In genomic region chr8:122343341-122343740, GRCm38 (mm10) we compare ENCODE assay signal across 7 mouse cellular contexts. TPM values are rescaled to one million over a fixed set of nuclear protein-coding genes. Genes with fewer than 3 reads are reported as not detected.
DNase-seq lines count a peak whose midpoint lies in the region; ATAC-seq and TF ChIP-seq lines count a peak whose summit lies in the region.

No protein-coding gene starts in this region.

- no peaks in the 10 kb centered on the region for H3K36me3 ChIP-seq in forebrain, embryonic 11.5 days (ENCODE audit: control insufficient read depth, insufficient read depth, low read length)
- no peaks in the 10 kb centered on the region for H3K36me3 ChIP-seq in limb, embryonic 13.5 days
- H3K36me3 ChIP-seq in stomach, embryonic 14.5 days (ENCODE audit: control insufficient read depth, insufficient read depth, low read length), result no peaks in the 10 kb centered on the region

- intact Hi-C loops in left cerebral cortex, adult 2 months (cut with DNase I), result no loop called here

- peaks cover 25% of the 10 kb centered on the region for H3K27me3 ChIP-seq in forebrain, embryonic 11.5 days (ENCODE audit: control insufficient read depth, insufficient read depth, low read length)
- peaks cover 58% of the 10 kb centered on the region for H3K27me3 ChIP-seq in limb, embryonic 13.5 days
- no peaks in the 10 kb centered on the region for H3K27me3 ChIP-seq in stomach, embryonic 14.5 days (ENCODE audit: control insufficient read depth, insufficient read depth, low read length)

- H3K9me3 ChIP-seq in forebrain, embryonic 11.5 days (ENCODE audit: control insufficient read depth, low read length), result no peaks in the 10 kb centered on the region
- H3K9me3 ChIP-seq in limb, embryonic 13.5 days, result no peaks in the 10 kb centered on the region
- no peaks in the 10 kb centered on the region for H3K9me3 ChIP-seq in stomach, embryonic 14.5 days (ENCODE audit: control insufficient read depth, low read depth, low read length)

- DNase-seq in left cerebral cortex, adult 2 months (ENCODE audit: extremely low spot score in 1 of 2, low spot score in 2 of 2), result no peak
- no peak for DNase-seq in left cerebral cortex, adult 18-20 months (ENCODE audit: low spot score in 2 of 2)
- no peak for DNase-seq in forebrain, embryonic 11.5 days (ENCODE audit: low spot score)
- DNase-seq in gastrocnemius, postnatal 10 days, result no peak

- peak overlapping the region; percentile 74 for H3K27ac ChIP-seq in left cerebral cortex, adult 2 months
- H3K27ac ChIP-seq in forebrain, embryonic 11.5 days (ENCODE audit: low read depth, low read length), result no peak overlapping the region
- H3K27ac ChIP-seq in limb, embryonic 13.5 days, result peak overlapping the region; percentile 3; the same call in 1 of the 2 replicates
- H3K27ac ChIP-seq in stomach, embryonic 14.5 days (ENCODE audit: low read length), result no peak overlapping the region

- 3% methylated on average over 11 of the region's 11 CpGs for WGBS in forebrain, embryonic 11.5 days
- 6% methylated on average over 11 of the region's 11 CpGs for WGBS in limb, embryonic 13.5 days
- 7% methylated on average over 11 of the region's 11 CpGs for WGBS in stomach, embryonic 14.5 days

- ATAC-seq in forebrain, embryonic 11.5 days (replicated peaks; ENCODE audit: low FRiP score), result no peak
- no peak for ATAC-seq in limb, embryonic 13.5 days (ENCODE audit: low FRiP score, low read depth)
- ATAC-seq in stomach, embryonic 14.5 days (ENCODE audit: insufficient number of reproducible peaks, insufficient read depth, low FRiP score, low read depth), result no peak
- ATAC-seq in activated CD4-positive, CD25-positive, alpha-beta regulatory T cell, adult 4 months, result no peak

- H3K4me2 ChIP-seq in forebrain, embryonic 11.5 days (ENCODE audit: low read depth, low read length, severe bottlenecking), result peak overlapping the region; percentile 51
- H3K4me2 ChIP-seq in limb, embryonic 13.5 days (replicated peaks), result peak overlapping the region; percentile 69
- H3K4me2 ChIP-seq in stomach, embryonic 14.5 days (replicated peaks; ENCODE audit: low read depth, low read length), result peak overlapping the region; percentile 45

- peak overlapping the region; percentile 49; the same call in 1 of the 2 replicates for H3K9ac ChIP-seq in forebrain, embryonic 11.5 days (ENCODE audit: low read length)
- H3K9ac ChIP-seq in limb, embryonic 13.5 days, result peak overlapping the region; percentile 54
- no peak overlapping the region for H3K9ac ChIP-seq in stomach, embryonic 14.5 days (replicated peaks; ENCODE audit: low read depth, low read length)

- no peak for TF ChIP-seq CTCF in left cerebral cortex, adult 2 months (IDR thresholded peaks at IDR 0.05)

- H3K4me3 ChIP-seq in left cerebral cortex, adult 2 months, result peak overlapping the region; percentile 36
- peak overlapping the region; percentile 24 for H3K4me3 ChIP-seq in forebrain, embryonic 11.5 days (ENCODE audit: low read depth, low read length)
- H3K4me3 ChIP-seq in limb, embryonic 13.5 days, result peak overlapping the region; percentile 37
- peak overlapping the region; percentile 26 for H3K4me3 ChIP-seq in stomach, embryonic 14.5 days (ENCODE audit: low read depth, low read length)

- no peaks in the 10 kb centered on the region for H3K4me1 ChIP-seq in forebrain, embryonic 11.5 days (replicated peaks; ENCODE audit: control insufficient read depth, insufficient read depth, low read length)
- peaks cover 35% of the 10 kb centered on the region for H3K4me1 ChIP-seq in limb, embryonic 13.5 days
- peaks cover 29% of the 10 kb centered on the region for H3K4me1 ChIP-seq in stomach, embryonic 14.5 days (ENCODE audit: control insufficient read depth, insufficient read depth, low read length)

RNA-seq across cellular contexts. Expression of gene Trhr2, which starts 17.2 kb away (rescaled TPM):
- 10 to 100 TPM in 1 of 2 experiments, 1 to 10 TPM in 1; 7.1 to 11.4 TPM for total RNA-seq in left cerebral cortex, adult 2 months (2021)
- 1 to 10 TPM; 8.0 to 8.5 TPM for total RNA-seq in left cerebral cortex, adult 18-20 months (2021)
- polyA plus RNA-seq in forebrain, embryonic 11.5 days (2014; fragmentation: Nextera tagmentation; extraction: Ambion mirVana), result not detected in 2 replicates
- 0.14 and 0.38 TPM in 2 replicates for polyA plus RNA-seq in limb, embryonic 13.5 days (2015; fragmentation: Nextera tagmentation; extraction: Ambion mirVana)
- not detected in 2 replicates for polyA plus RNA-seq in stomach, embryonic 14.5 days (2014; fragmentation: Nextera tagmentation; extraction: Ambion mirVana)
- polyA plus RNA-seq in activated CD4-positive, CD25-positive, alpha-beta regulatory T cell, adult 4 months (2017; shearing (Covaris generic)), result not detected
- total RNA-seq in gastrocnemius, postnatal 10 days (2021), result not detected

RNA-seq across cellular contexts. Expression of gene Zc3h18, which starts 33.1 kb away (rescaled TPM):
- total RNA-seq in left cerebral cortex, adult 2 months (2021), result 10 to 100 TPM; 42.3 to 45.0 TPM
- total RNA-seq in left cerebral cortex, adult 18-20 months (2021), result 10 to 100 TPM; 41.2 to 42.4 TPM
- 54.8 and 57.4 TPM in 2 replicates for polyA plus RNA-seq in forebrain, embryonic 11.5 days (2014; fragmentation: Nextera tagmentation; extraction: Ambion mirVana)
- 59.2 and 59.9 TPM in 2 replicates for polyA plus RNA-seq in limb, embryonic 13.5 days (2015; fragmentation: Nextera tagmentation; extraction: Ambion mirVana)
- 30.5 and 34.8 TPM in 2 replicates for polyA plus RNA-seq in stomach, embryonic 14.5 days (2014; fragmentation: Nextera tagmentation; extraction: Ambion mirVana)
- polyA plus RNA-seq in activated CD4-positive, CD25-positive, alpha-beta regulatory T cell, adult 4 months (2017; shearing (Covaris generic)), result 10 to 100 TPM; 10.9 to 18.2 TPM
- total RNA-seq in gastrocnemius, postnatal 10 days (2021), result 10 to 100 TPM; 23.7 to 27.8 TPM

Comparison
In these comparisons a context has a peak if more than half of its experiments do, and no peak if none do; other contexts are left out.
1. H3K27ac ChIP-seq: peak in left cerebral cortex, adult 2 months (single experiment) and limb, embryonic 13.5 days (single experiment); none in forebrain, embryonic 11.5 days (single experiment) and stomach, embryonic 14.5 days (single experiment).
2. Peak in every context shown above with its lines, with median percentiles within 50 percentile points of each other: H3K4me3 ChIP-seq and H3K4me2 ChIP-seq.